In genomic region chr11:61719387-61719786, GRCm38 (mm10) we compare ENCODE assay signal across 26 mouse cellular contexts. TPM values are rescaled to one million over a fixed set of nuclear protein-coding genes. Genes with fewer than 3 reads are reported as not detected.
"Had no signal": no experiment of that assay in that cellular context is flagged by ENCODE, and none has a peak within 500 bp of the region (broad histone marks: within the 10 kb centered on the region; RNA-seq: fewer than 3 reads in every experiment).

No protein-coding gene starts in this region.

- H3K4me1 ChIP-seq: midbrain, embryonic 10.5 days; midbrain, embryonic 12.5 days had no signal

- H3K36me3 ChIP-seq: midbrain, embryonic 10.5 days; midbrain, embryonic 12.5 days; neural tube, embryonic 13.5 days; neural tube, embryonic 15.5 days had no signal

- H3K27ac ChIP-seq: midbrain, embryonic 10.5 days; midbrain, embryonic 12.5 days; neural tube, embryonic 13.5 days; neural tube, embryonic 15.5 days had no signal

- H3K4me3 ChIP-seq: midbrain, embryonic 10.5 days; midbrain, embryonic 12.5 days; myocyte; neural tube, embryonic 13.5 days; neural tube, embryonic 15.5 days had no signal

- DNase-seq: lung, adult 18-20 months; lung, embryonic 14.5 days; lung, postnatal 10 days; lung, postnatal 4 days; midbrain, embryonic 14.5 days; retina, postnatal 1 day; right cerebral cortex, adult 18-20 months; right cerebral cortex, postnatal 25 days; right cerebral cortex, postnatal 4 days; spleen, adult 18-20 months; thymus, adult 18-20 months; thymus, postnatal 14 days; thymus, postnatal 36 days had no signal

- H3K27me3 ChIP-seq: midbrain, embryonic 12.5 days; neural tube, embryonic 13.5 days; neural tube, embryonic 15.5 days had no signal

RNA-seq across cellular contexts. Expression of gene Slc5a10, which starts 1.2 kb away (rescaled TPM):
- total RNA-seq: megakaryocyte, adult 5-6 weeks; megakaryocyte-erythroid progenitor cell, adult 5-6 weeks had no signal
- polyA plus RNA-seq: liver, embryonic 16.5 days; lung, embryonic 14.5 days; midbrain, embryonic 10.5 days; midbrain, embryonic 12.5 days; midbrain, embryonic 14.5 days; midbrain, embryonic 16.5 days; neural tube, embryonic 11.5 days; neural tube, embryonic 13.5 days; neural tube, embryonic 15.5 days; small intestine, adult 2 months; stomach, embryonic 14.5 days; stomach, embryonic 16.5 days had no signal

RNA-seq across cellular contexts. Expression of gene Fam83g, which starts 35.5 kb away (rescaled TPM):
- total RNA-seq: megakaryocyte, adult 5-6 weeks; megakaryocyte-erythroid progenitor cell, adult 5-6 weeks had no signal
- polyA plus RNA-seq: myocyte had no signal
